Mouse (Mus musculus) bone marrow macrophage, adult 2 months (primary cell): Measurements from ENCODE around the gene Shisal1. TPM values are rescaled to one million over a fixed set of nuclear protein-coding genes. Genes with fewer than 3 reads are reported as not detected.
A peak's percentile ranks its signal among the peaks of the same experiment; 100 is the strongest.

Source experiments
- H3K27ac ChIP-seq: 2 replicates; pipeline ENCODE4 v1.5.1; 2012; ENCODE audit warnings: low read depth, low read length; ENCODE audit not compliant: insufficient read depth
- H3K4me1 ChIP-seq: 2 replicates; pipeline ENCODE4 v1.6.1; 2012; ENCODE audit warnings: low read length; ENCODE audit not compliant: control insufficient read depth, insufficient read depth
- H3K4me3 ChIP-seq: 2 replicates; pipeline ENCODE4 v1.5.1; 2012; ENCODE audit warnings: mild to moderate bottlenecking, low read length, moderate library complexity; ENCODE audit not compliant: insufficient read depth
- CTCF ChIP-seq: IDR thresholded peaks from 2 replicates; pipeline ENCODE4 v1.5.1; 2012; ENCODE audit warnings: low read depth, mild to moderate bottlenecking, low read length, moderate library complexity
- POLR2A ChIP-seq: IDR thresholded peaks from 2 replicates; pipeline ENCODE4 v1.6.1; 2012; ENCODE audit warnings: mild to moderate bottlenecking, low read depth, low read length, borderline replicate concordance
- polyA plus RNA-seq: library from polyadenylated mRNA; stranded (reverse); fragments of >200 nt; gene quantifications from 2 replicates; pipeline ENCODE4 v1.2.4, GENCODE M21; 2012; ENCODE audit not compliant: missing spikeins, insufficient read depth, insufficient read length

The Shisal1 gene
- polyA plus RNA-seq, result 0.12 TPM in 1 of 2 replicates, not detected in the other

DNA sequence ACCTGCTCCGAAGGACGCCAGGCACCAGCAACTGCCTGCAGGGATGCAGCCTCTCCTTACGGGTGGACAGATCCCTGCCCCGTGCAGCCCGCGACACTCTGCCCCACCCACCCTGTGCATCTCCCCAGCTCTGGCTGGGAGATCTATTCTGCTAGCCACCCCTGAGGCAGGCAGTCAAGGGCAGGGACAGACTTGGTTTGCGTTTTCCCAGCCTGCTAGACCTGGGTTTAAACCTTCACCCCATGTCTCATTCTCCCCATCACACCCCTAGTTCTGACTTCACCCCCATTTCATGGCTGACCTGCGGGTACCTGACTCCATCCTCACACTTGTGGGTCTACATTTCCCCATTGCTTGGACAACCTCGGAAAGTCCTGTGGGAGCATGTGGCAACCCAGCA is at the start of gene Shisal1:
Shisal1 (minus strand) TSS at position 101 of the 400 bp plus-strand sequence.
- Histone ChIP-seq H3K4me3 (no peak within 1 kb of the TSS), H3K27ac (no peak within 1 kb of the TSS), H3K4me1 (peaks cover 5% of the 10 kb centered on the region; the same call in 1 of the 2 replicates)
- TF ChIP-seq CTCF (no peak), POLR2A (no peak)

DNA sequence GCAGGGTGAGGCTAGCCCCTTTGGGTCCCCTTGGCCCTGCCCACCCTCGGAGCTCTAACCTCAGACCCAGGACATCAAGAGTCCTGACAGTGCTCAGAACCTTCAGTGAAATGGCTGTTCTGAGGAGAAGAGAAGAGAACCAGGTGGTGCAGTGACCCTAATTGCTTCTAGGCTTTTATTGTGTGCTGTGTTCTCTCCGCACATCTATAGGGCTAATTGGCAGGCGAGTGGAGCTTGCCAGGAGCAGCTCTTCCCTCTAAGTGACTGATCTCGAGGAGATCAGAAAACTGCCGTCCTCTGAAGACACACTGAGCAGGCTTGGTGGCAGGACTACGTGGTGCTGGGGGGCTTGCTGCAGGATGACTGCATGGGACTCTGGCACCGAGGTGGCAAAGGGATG is 43.6 kb upstream of the Shisal1 start:
- no peak overlapping the region for H3K4me3 ChIP-seq
- H3K27ac ChIP-seq, result no peak overlapping the region
- no peaks in the 10 kb centered on the region for H3K4me1 ChIP-seq
- TF ChIP-seq CTCF (no peak), POLR2A (no peak)

DNA sequence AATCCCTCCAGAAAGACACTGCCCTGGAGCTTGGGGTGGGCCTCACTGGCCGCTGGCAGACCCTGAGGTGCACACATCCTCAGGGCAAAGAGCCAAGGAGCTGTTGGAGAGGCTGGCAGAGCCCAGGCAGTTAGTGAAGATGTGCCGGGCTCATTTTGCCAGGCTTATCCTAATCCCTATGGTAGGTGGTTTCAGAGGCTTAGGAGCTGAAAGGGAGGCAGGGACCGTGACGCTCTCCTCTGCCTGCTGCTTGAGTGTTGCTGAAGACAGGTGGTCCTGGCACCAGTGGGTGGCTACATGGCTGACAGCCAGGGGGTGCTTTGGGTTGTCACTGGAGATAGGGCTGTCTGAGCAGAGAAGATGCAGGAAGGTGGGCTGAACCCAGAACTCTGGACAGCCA is 37.4 kb upstream of the Shisal1 start:
- Histone ChIP-seq H3K4me1 (no peaks in the 10 kb centered on the region), H3K27ac (no peak overlapping the region), H3K4me3 (no peak overlapping the region)
- TF ChIP-seq CTCF (no peak), POLR2A (no peak)

DNA sequence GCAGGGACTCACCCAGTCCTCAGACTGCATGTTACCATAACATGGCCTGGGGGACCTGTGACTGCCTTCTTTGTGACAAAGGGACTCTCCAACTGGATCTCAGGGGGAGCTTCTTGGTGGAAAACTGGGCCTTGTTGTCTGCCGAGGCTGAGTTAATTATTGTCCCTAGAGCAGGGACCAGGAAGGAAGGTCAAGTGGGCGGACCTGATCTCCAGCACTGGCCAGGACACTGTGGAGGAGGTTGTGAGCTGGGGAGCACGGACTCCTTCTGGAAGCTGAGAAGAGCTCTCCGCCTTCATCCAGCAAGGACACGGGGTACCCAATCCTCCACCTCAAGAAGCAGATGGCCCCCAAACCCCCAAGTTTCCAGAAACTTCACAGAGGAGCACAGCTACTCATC is 36.7 kb upstream of the Shisal1 start:
- no peaks in the 10 kb centered on the region for H3K4me1 ChIP-seq
- H3K27ac ChIP-seq, result no peak overlapping the region
- no peak for TF ChIP-seq POLR2A
- no peak overlapping the region for H3K4me3 ChIP-seq

DNA sequence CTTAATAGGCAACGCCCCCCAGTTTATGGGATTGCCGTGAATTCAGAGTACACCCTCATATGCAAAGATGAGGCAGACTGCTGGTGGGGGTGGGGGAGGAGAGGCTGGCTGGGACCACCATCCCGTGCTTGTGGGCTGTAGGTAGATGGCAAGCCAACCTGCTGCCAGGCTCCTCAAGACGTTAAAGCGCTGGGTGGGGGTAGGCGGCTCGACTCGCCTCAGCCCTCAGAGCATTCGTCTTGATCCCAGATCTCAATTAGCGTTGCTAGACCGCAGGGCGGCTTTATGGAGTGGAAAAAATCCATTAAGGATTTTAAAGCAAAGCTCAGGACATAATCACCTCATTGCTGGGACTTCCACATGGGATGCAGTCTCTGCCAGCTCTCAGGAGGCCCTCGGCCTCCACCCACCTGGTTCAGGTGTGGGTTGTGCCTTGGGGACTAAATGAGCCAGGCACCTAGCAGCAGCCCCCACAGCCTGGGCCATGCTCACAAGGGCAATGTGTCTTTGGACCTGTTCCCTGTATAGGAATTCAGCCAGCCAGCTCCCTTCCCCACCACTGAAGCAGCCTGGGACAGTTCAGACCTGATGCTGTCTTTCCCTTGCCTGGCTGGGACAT is 34.5 kb upstream of the Shisal1 start:
- H3K27ac ChIP-seq, result no peak overlapping the region

DNA sequence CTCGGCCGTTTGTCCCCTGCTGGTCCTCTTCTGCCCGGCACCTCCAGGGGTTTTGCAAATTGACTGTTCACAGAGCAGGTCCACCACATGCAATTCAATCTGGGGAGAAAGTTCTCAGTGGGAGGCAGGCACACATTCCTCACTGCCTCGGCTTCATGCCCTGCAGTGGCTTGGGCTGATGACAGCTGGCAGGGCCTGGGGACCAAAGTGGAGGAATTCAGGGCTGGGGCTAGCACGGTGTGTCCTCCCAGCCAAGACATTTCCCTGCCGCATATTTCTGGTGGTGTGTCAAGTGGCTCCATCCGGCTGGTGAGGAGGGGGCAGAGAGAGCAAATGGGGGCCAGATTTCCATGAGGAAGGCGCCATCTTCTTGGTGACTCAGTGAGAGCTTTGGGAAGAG is 22.5 kb upstream of the Shisal1 start:
- Histone ChIP-seq H3K4me1 (peaks cover 10% of the 10 kb centered on the region), H3K27ac (no peak overlapping the region), H3K4me3 (no peak overlapping the region)
- no peak for TF ChIP-seq CTCF
- TF ChIP-seq POLR2A, result no peak

More for the DNA sequence above, 34.5 kb upstream of the Shisal1 start:
- H3K4me1 ChIP-seq, result no peaks in the 10 kb centered on the region
- no peak overlapping the region for H3K4me3 ChIP-seq
- no peak for TF ChIP-seq CTCF
- no peak for TF ChIP-seq POLR2A

DNA sequence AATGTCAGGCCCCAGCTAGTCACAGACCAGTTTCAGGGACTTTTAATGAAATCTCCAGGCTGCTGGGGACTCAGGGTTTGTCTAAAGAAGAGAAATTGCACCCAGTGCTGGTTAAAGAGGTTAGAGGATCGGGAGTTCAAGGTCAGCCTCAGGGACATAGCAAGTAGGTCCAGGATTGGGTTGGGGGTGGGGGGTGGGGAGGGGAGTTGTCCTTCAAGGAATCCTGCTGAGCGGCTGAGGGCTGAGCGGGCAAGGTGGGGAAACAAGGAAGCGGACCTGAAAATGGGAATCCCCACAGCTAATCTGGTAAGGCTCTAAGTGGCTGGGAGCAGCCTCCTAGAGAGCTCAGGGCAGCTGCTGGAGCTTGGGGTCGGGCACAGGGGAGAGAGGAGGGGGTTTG is 20.9 kb upstream of the Shisal1 start:
- Histone ChIP-seq H3K4me1 (peaks cover 10% of the 10 kb centered on the region), H3K4me3 (no peak overlapping the region), H3K27ac (no peak overlapping the region)
- TF ChIP-seq POLR2A (no peak), CTCF (no peak)

DNA sequence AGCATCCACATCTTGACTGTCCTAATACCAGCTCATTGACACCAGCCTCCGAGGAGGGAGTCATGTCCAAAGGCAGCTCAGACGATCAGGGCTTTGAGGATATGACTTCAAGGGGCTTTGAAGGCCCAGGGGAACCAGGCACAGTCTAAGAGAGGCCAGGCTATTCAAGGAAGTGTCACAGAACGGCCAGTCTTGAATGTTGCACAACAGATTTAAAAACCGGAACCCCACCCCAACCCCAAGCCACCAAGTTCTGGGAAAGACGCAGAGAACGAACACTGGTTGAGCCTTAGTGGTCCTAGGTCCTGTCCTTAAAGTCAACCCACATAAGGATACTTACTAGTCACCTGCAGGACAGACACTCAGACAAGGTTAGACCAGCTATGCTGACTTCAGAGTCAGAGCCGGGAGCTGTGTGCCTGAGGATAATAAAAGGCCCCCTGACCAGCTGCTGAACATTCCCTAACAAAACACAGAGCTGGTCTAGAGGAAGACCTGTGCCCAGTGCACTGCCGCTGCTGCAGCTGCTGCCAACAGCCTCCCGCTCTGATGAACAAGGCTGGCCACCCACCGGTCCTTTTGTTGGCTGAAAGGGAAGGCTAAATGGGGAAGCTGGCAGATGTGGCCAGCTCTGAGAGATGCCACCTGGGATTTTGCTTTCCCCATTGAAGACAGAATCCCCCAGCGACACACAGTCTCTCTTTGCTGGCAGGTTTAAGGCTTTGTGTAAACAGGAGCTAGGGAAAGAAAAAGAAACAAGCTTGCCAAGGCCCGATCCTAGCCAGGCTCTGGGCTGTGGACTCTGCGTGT is 19.8 kb upstream of the Shisal1 start:
- H3K4me3 ChIP-seq, result peak overlapping the region; percentile 11; the same call in 1 of the 2 replicates
- TF ChIP-seq POLR2A (no peak), CTCF (no peak)
- peaks cover 10% of the 10 kb centered on the region for H3K4me1 ChIP-seq
- no peak overlapping the region for H3K27ac ChIP-seq

DNA sequence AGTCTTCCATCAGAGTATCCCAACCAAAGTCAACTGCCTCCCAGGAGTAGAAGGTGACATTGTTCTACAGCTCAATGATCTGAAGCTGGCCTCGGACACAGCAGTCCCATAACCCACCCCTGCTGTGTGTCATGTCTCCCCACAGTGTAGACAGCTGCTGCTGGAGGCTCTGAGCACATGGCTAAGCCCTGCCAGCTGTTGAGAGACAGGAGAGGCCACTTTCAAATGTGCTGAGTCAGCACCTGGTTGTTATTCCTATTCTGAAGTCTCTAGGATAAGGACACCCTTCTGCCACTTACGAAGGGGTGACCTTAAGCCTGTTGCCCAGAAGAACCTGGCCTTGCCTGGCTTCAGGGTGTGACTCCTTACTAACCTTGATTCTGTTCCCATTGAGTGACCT is 14.5 kb upstream of the Shisal1 start:
- TF ChIP-seq CTCF, result no peak
- no peak for TF ChIP-seq POLR2A
- Histone ChIP-seq H3K4me3 (no peak overlapping the region), H3K27ac (no peak overlapping the region), H3K4me1 (peaks cover 5% of the 10 kb centered on the region)

DNA sequence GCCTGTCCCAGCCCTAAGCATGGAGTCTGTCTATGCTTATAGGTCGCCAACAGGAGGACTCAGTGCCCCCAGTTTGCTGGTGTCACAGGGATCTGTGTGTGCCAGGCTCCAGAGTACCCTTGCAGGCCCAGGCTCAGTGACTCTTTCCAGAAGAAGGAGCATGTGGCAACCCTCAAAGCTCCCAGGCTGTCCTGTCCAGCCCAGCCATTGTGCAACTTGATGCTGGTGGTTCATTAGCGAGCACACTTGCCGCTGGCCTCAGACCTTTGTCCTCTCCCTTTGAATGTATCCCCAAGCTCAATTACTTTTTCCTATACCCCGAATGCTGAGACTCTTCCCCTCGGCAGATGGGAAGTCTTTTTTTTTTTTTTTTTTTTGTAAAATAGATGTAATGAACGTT is 12.1 kb upstream of the Shisal1 start:
- no peak for TF ChIP-seq CTCF
- TF ChIP-seq POLR2A, result no peak
- H3K4me1 ChIP-seq, result no peaks in the 10 kb centered on the region
- H3K4me3 ChIP-seq, result no peak overlapping the region
- no peak overlapping the region for H3K27ac ChIP-seq
